Mouse (Mus musculus) intestine, embryonic 14.5 days (tissue): ENCODE results near the gene Pth. TPM values are rescaled to one million over a fixed set of nuclear protein-coding genes. Genes with fewer than 3 reads are reported as not detected.

Experiments
- ATAC-seq: fragments of 200-750 bp; cut with Nextera tagmentation; replicated peaks from 2 replicates; pipeline ENCODE4 v1.8.0; 2017; ENCODE audit warnings: low read depth, moderate number of reproducible peaks, moderate TSS enrichment, moderate library complexity; ENCODE audit not compliant: low FRiP score, low TSS enrichment
- DNase-seq: peaks from one replicate; pipeline ENCODE4 v3.0.0-alpha.2; 2018; ENCODE audit warnings: low spot score
- H3K27ac ChIP-seq: fragments of 300-500 bp; sonication (generic); 2 replicates; pipeline ENCODE4 v1.5.1; 2014; ENCODE audit warnings: low read depth, mild to moderate bottlenecking, control low read depth
- H3K27me3 ChIP-seq: fragments of 300-500 bp; sonication (generic); replicated peaks from 2 replicates; pipeline ENCODE4 v1.6.1; 2014; ENCODE audit warnings: low read length, control low read depth; ENCODE audit not compliant: control insufficient read depth, insufficient read depth
- H3K36me3 ChIP-seq: fragments of 300-500 bp; sonication (generic); 2 replicates; pipeline ENCODE4 v1.6.1; 2014; ENCODE audit warnings: low read length, control low read depth; ENCODE audit not compliant: control insufficient read depth, insufficient read depth
- H3K4me1 ChIP-seq: fragments of 300-500 bp; sonication (generic); replicated peaks from 2 replicates; pipeline ENCODE4 v1.6.1; 2014; ENCODE audit warnings: low read length, control low read depth, mixed read lengths; ENCODE audit not compliant: control insufficient read depth, insufficient read depth
- H3K4me2 ChIP-seq: fragments of 300-500 bp; sonication (generic); 2 replicates; pipeline ENCODE4 v1.6.1; 2014; ENCODE audit warnings: low read length
- H3K4me3 ChIP-seq: fragments of 300-500 bp; sonication (generic); 2 replicates; pipeline ENCODE4 v1.5.1; 2014; ENCODE audit warnings: low read depth, low read length, control low read depth, mixed read lengths
- H3K9ac ChIP-seq: fragments of 300-500 bp; sonication (generic); 2 replicates; pipeline ENCODE4 v1.6.1; 2014; ENCODE audit warnings: mild to moderate bottlenecking, low read length
- H3K9me3 ChIP-seq: fragments of 300-500 bp; sonication (generic); 2 replicates; pipeline ENCODE4 v1.6.1; 2016; ENCODE audit warnings: low read length, control low read depth; ENCODE audit not compliant: control insufficient read depth
- WGBS: fragments of 180-500 bp; shearing (Covaris S2); extraction: QIAGEN DNeasy Blood & Tissue Kit; methylation state at CpG from one replicate; pipeline ENCODE4 v1.1.7; 2014; 5-methylcytosine and 5-hydroxymethylcytosine counted together
- polyA plus RNA-seq: library from polyadenylated mRNA; unstranded; fragments of >200 nt; fragmentation: Nextera tagmentation; extraction: Ambion mirVana; gene quantifications from 2 replicates; pipeline ENCODE4 v1.2.1, GENCODE M21; 2014

The Pth gene
- polyA plus RNA-seq, 1 experiment from 2014 or later: not detected

- ATAC-seq: no peak
- WGBS: 88% methylated on average over 4 of the region's 4 CpGs
Observed at GRCm38 (mm10) chr7:113367440-113367839, 20.9 kb downstream of the Pth start.

GRCm38 (mm10) chr7:113349089-113349488 is 39.3 kb downstream of the Pth start:
- H3K9ac ChIP-seq: no peak overlapping the region
- ATAC-seq: no peak

More at GRCm38 (mm10) chr7:113367440-113367839, 20.9 kb downstream of the Pth start:
- no peaks in the 10 kb centered on the region for H3K4me1 ChIP-seq
- no peak overlapping the region for H3K4me2 ChIP-seq
- no peaks in the 10 kb centered on the region for H3K9me3 ChIP-seq
- no peaks in the 10 kb centered on the region for H3K27me3 ChIP-seq
- H3K27ac ChIP-seq: no peak overlapping the region
- H3K36me3 ChIP-seq: peaks cover 2% of the 10 kb centered on the region
- no peak overlapping the region for H3K4me3 ChIP-seq
- no peak for DNase-seq
- no peak overlapping the region for H3K9ac ChIP-seq

GRCm38 (mm10) chr7:113347694-113348093 is 40.7 kb downstream of the Pth start:
- H3K4me2 ChIP-seq: no peak overlapping the region
- H3K9me3 ChIP-seq: no peaks in the 10 kb centered on the region
- DNase-seq (no peak), ATAC-seq (no peak)
- H3K27ac ChIP-seq: no peak overlapping the region
- no peak overlapping the region for H3K4me3 ChIP-seq
- WGBS: 98% methylated on average over 2 of the region's 2 CpGs
- no peaks in the 10 kb centered on the region for H3K36me3 ChIP-seq
- H3K4me1 ChIP-seq: no peaks in the 10 kb centered on the region
- H3K9ac ChIP-seq: no peak overlapping the region
- no peaks in the 10 kb centered on the region for H3K27me3 ChIP-seq

More at GRCm38 (mm10) chr7:113349089-113349488, 39.3 kb downstream of the Pth start:
- Histone ChIP-seq H3K4me2 (no peak overlapping the region), H3K27ac (no peak overlapping the region), H3K4me1 (no peaks in the 10 kb centered on the region), H3K36me3 (no peaks in the 10 kb centered on the region), H3K4me3 (no peak overlapping the region), H3K9me3 (no peaks in the 10 kb centered on the region), H3K27me3 (no peaks in the 10 kb centered on the region)
- no peak for DNase-seq
- WGBS: 85% methylated on average over 1 of the region's 1 CpGs

GRCm38 (mm10) chr7:113347271-113347670 is 41.1 kb downstream of the Pth start:
- WGBS: 44% methylated on average over 4 of the region's 4 CpGs
- H3K27ac ChIP-seq: no peak overlapping the region
- H3K4me1 ChIP-seq: no peaks in the 10 kb centered on the region
- ATAC-seq (no peak), DNase-seq (no peak)
- no peak overlapping the region for H3K9ac ChIP-seq
- no peak overlapping the region for H3K4me3 ChIP-seq
- H3K36me3 ChIP-seq: no peaks in the 10 kb centered on the region
- H3K4me2 ChIP-seq: no peak overlapping the region
- no peaks in the 10 kb centered on the region for H3K27me3 ChIP-seq
- no peaks in the 10 kb centered on the region for H3K9me3 ChIP-seq

Other genes with a start within 250 kb of the Pth start
- 7.9 TPM in 2 replicates for gene Arntl, start 181.1 kb downstream of the Pth start, polyA plus RNA-seq
- gene Btbd10, start 19.2 kb downstream of the Pth start, polyA plus RNA-seq: 19.5 and 23.6 TPM in 2 replicates
- gene Far1, start 125.3 kb upstream of the Pth start, polyA plus RNA-seq: 62.8 and 70.1 TPM in 2 replicates